Mouse (Mus musculus): ENCODE results near the gene Aqp3. TPM values are rescaled to one million over a fixed set of nuclear protein-coding genes. Genes with fewer than 3 reads are reported as not detected.
A peak's percentile ranks its signal among the peaks of the same experiment; 100 is the strongest.

The Aqp3 gene
- total and polyA plus RNA-seq, 3 experiments: not detected

GRCm38 (mm10) chr4:41063894-41064673 lies 33.9 kb downstream of the Aqp3 start:
- H3K27me3 ChIP-seq (replicated peaks): peaks cover 23% of the 10 kb centered on the region
- peak; percentile 26 for DNase-seq (ENCODE audit: extremely low read depth)
- H3K9me3 ChIP-seq (replicated peaks; ENCODE audit: low read length): no peaks in the 10 kb centered on the region
- TF ChIP-seq CTCF (conservative IDR thresholded peaks at IDR 0.05 in 1 of 2, IDR thresholded peaks at IDR 0.05 in 1 of 2; ENCODE audit: low read depth in 2 of 2, low read length in 2 of 2): peak; percentile 52 to 69; a peak in 3 of 4 replicates
- TF ChIP-seq POLR2AphosphoS2 (IDR thresholded peaks at IDR 0.05; ENCODE audit: low read depth, low read length): no peak
- H3K36me3 ChIP-seq (replicated peaks in 1 of 2; ENCODE audit: control insufficient read depth in 1 of 2, insufficient read depth in 1 of 2, low read length in 1 of 2): no peaks in the 10 kb centered on the region
- peak overlapping the region; percentile 66 for H3K4me2 ChIP-seq (ENCODE audit: insufficient read depth, low read depth, poor library complexity, severe bottlenecking)
- peak overlapping the region in 1 of 3 experiments; percentile 6 for H3K4me3 ChIP-seq (replicated peaks in 1 of 3; ENCODE audit: low read depth in 2 of 3, low read length in 2 of 3, poor library complexity in 1 of 3)
- no peaks in the 10 kb centered on the region for H3K79me2 ChIP-seq (replicated peaks; ENCODE audit: control insufficient read depth, extremely low read depth, insufficient read depth, poor library complexity, severe bottlenecking)
- dilution Hi-C loops (cut with MboI; ENCODE audit: extremely low pct_ligation_motif_present, extremely low pct_unique_long_range_greater_than_20kb, low sequenced_read_pairs) (no loop called here), in situ Hi-C loops (cut with MboI; ENCODE audit: low pct_ligation_motif_present, low pct_unique_long_range_greater_than_20kb, low sequenced_read_pairs) (loop anchor here (5.0 kb wide), 1 partner anchor 53 kb away; no protein-coding TSS in a partner anchor)
- no peak overlapping the region for H3K27ac ChIP-seq (ENCODE audit: insufficient read depth, low read depth)
- no peaks in the 10 kb centered on the region; a peak in 1 of 4 replicates for H3K4me1 ChIP-seq (ENCODE audit: control insufficient read depth in 1 of 2, insufficient read depth in 2 of 2)
- H3K9ac ChIP-seq (ENCODE audit: insufficient read depth, low read depth): no peak overlapping the region

- dilution Hi-C loops (cut with MboI; ENCODE audit: extremely low pct_ligation_motif_present, extremely low pct_unique_long_range_greater_than_20kb, low sequenced_read_pairs): no loop called here
These were observed 34.6 kb downstream of the Aqp3 start for GRCm38 (mm10) chr4:41063351-41063750.

GRCm38 (mm10) chr4:41057361-41057760 lies 40.6 kb downstream of the Aqp3 start:
- TF ChIP-seq MXI1 (IDR thresholded peaks at IDR 0.05; ENCODE audit: low read depth, low read length): no peak
- no peak for TF ChIP-seq USF1 (IDR thresholded peaks at IDR 0.05; ENCODE audit: low read depth, low read length)
- no peak for TF ChIP-seq JUND (conservative IDR thresholded peaks at IDR 0.05; ENCODE audit: low read depth, low read length)
- Histone ChIP-seq H3K9me3 (replicated peaks; ENCODE audit: low read length) (no peaks in the 10 kb centered on the region), H3K4me1 (ENCODE audit: control insufficient read depth in 1 of 2, insufficient read depth in 2 of 2) (no peaks in the 10 kb centered on the region; a peak in 1 of 4 replicates), H3K4me3 (replicated peaks in 1 of 3; ENCODE audit: low read depth in 2 of 3, low read length in 2 of 3, poor library complexity in 1 of 3) (no peak overlapping the region), H3K79me2 (replicated peaks; ENCODE audit: control insufficient read depth, extremely low read depth, insufficient read depth, poor library complexity, severe bottlenecking) (no peaks in the 10 kb centered on the region), H3K9ac (ENCODE audit: insufficient read depth, low read depth) (no peak overlapping the region), H3K36me3 (replicated peaks in 1 of 2; ENCODE audit: control insufficient read depth in 1 of 2, insufficient read depth in 1 of 2, low read length in 1 of 2) (no peaks in the 10 kb centered on the region), H3K4me2 (ENCODE audit: insufficient read depth, low read depth, poor library complexity, severe bottlenecking) (no peak overlapping the region), H3K27ac (ENCODE audit: insufficient read depth, low read depth) (no peak overlapping the region), H3K27me3 (replicated peaks) (peaks cover 11% of the 10 kb centered on the region)
- dilution Hi-C loops (cut with MboI; ENCODE audit: extremely low pct_ligation_motif_present, extremely low pct_unique_long_range_greater_than_20kb, low sequenced_read_pairs): no loop called here
- in situ Hi-C loops (cut with MboI; ENCODE audit: low pct_ligation_motif_present, low pct_unique_long_range_greater_than_20kb, low sequenced_read_pairs): no loop called here
- DNase-seq (ENCODE audit: extremely low read depth): no peak

More at GRCm38 (mm10) chr4:41063351-41063750, 34.6 kb downstream of the Aqp3 start:
- TF ChIP-seq MYC (IDR thresholded peaks at IDR 0.05; ENCODE audit: low read depth, low read length): no peak
- TF ChIP-seq ZNF384 (IDR thresholded peaks at IDR 0.05; ENCODE audit: low read depth, low read length): no peak
- TF ChIP-seq JUND (conservative IDR thresholded peaks at IDR 0.05; ENCODE audit: low read depth, low read length): no peak
- no peak for TF ChIP-seq ELF1 (IDR thresholded peaks at IDR 0.05; ENCODE audit: low read depth, low read length)
- TF ChIP-seq MAZ (IDR thresholded peaks at IDR 0.05; ENCODE audit: low read depth, low read length): no peak
- TF ChIP-seq KAT2A (IDR thresholded peaks at IDR 0.05; ENCODE audit: insufficient replicate concordance, low read length): no peak
- no peak for TF ChIP-seq USF2 (conservative IDR thresholded peaks at IDR 0.05; ENCODE audit: low read depth, low read length)
- TF ChIP-seq CHD1 (IDR thresholded peaks at IDR 0.05; ENCODE audit: low read depth, low read length): no peak
- no peak for TF ChIP-seq ETS1 (conservative IDR thresholded peaks at IDR 0.05; ENCODE audit: low read depth, low read length)
- TF ChIP-seq ZKSCAN1 (IDR thresholded peaks at IDR 0.05; ENCODE audit: borderline replicate concordance, low read depth, low read length): no peak
- TF ChIP-seq CTCF (conservative IDR thresholded peaks at IDR 0.05 in 1 of 2, IDR thresholded peaks at IDR 0.05 in 1 of 2; ENCODE audit: low read depth in 2 of 2, low read length in 2 of 2): no peak
- TF ChIP-seq EP300 (IDR thresholded peaks at IDR 0.05; ENCODE audit: low read length): no peak
- no peak for TF ChIP-seq CHD2 (IDR thresholded peaks at IDR 0.05; ENCODE audit: low read length)
- TF ChIP-seq E2F4 (IDR thresholded peaks at IDR 0.05; ENCODE audit: insufficient replicate concordance, low read depth, low read length): no peak
- no peak for TF ChIP-seq GABPA (IDR thresholded peaks at IDR 0.05; ENCODE audit: insufficient replicate concordance, low read depth, low read length)
- no peak for TF ChIP-seq ZC3H11A (IDR thresholded peaks at IDR 0.05; ENCODE audit: low read depth, low read length)
- Histone ChIP-seq H3K4me3 (replicated peaks in 1 of 3; ENCODE audit: low read depth in 2 of 3, low read length in 2 of 3, poor library complexity in 1 of 3) (no peak overlapping the region), H3K4me1 (ENCODE audit: control insufficient read depth in 1 of 2, insufficient read depth in 2 of 2) (no peaks in the 10 kb centered on the region; a peak in 1 of 4 replicates), H3K4me2 (ENCODE audit: insufficient read depth, low read depth, poor library complexity, severe bottlenecking) (no peak overlapping the region), H3K9me3 (replicated peaks; ENCODE audit: low read length) (no peaks in the 10 kb centered on the region), H3K79me2 (replicated peaks; ENCODE audit: control insufficient read depth, extremely low read depth, insufficient read depth, poor library complexity, severe bottlenecking) (no peaks in the 10 kb centered on the region), H3K27me3 (replicated peaks) (peaks cover 23% of the 10 kb centered on the region), H3K36me3 (replicated peaks in 1 of 2; ENCODE audit: control insufficient read depth in 1 of 2, insufficient read depth in 1 of 2, low read length in 1 of 2) (no peaks in the 10 kb centered on the region), H3K9ac (ENCODE audit: insufficient read depth, low read depth) (no peak overlapping the region), H3K27ac (ENCODE audit: insufficient read depth, low read depth) (no peak overlapping the region)
- no peak for DNase-seq (ENCODE audit: extremely low read depth)
- in situ Hi-C loops (cut with MboI; ENCODE audit: low pct_ligation_motif_present, low pct_unique_long_range_greater_than_20kb, low sequenced_read_pairs): loop anchor here (5.0 kb wide), 1 partner anchor 54 kb away; no protein-coding TSS in a partner anchor

All from CH12.LX (cell line).